Mouse (Mus musculus) ES-E14 (cell line): Measurements from ENCODE around the gene Cyp4f40. TPM values are rescaled to one million over a fixed set of nuclear protein-coding genes. Genes with fewer than 3 reads are reported as not detected.

Experiments
- DNase-seq: peaks from one replicate; pipeline ENCODE4 v3.0.0-alpha.2; 2013; ENCODE audit warnings: low read depth, low spot score
- H3K27ac ChIP-seq: 2 replicates; pipeline ENCODE4 v1.5.1; 2012; ENCODE audit warnings: low read depth, mild to moderate bottlenecking, low read length, moderate library complexity, mixed read lengths; ENCODE audit not compliant: poor library complexity, insufficient read depth, severe bottlenecking
- H3K36me3 ChIP-seq: 2 replicates; pipeline ENCODE4 v1.6.1; 2012; ENCODE audit warnings: mild to moderate bottlenecking, low read length, moderate library complexity, mixed read lengths; ENCODE audit not compliant: control insufficient read depth, poor library complexity, insufficient read depth, severe bottlenecking
- H3K4me1 ChIP-seq, 2 experiments: fragments of 150-350 bp in 1 of 2; sonication (generic) in 1 of 2; 2 replicates each; pipeline ENCODE4 v1.6.1; 2012; ENCODE audit warnings: low read length in 2 of 2, mild to moderate bottlenecking in 1 of 2, mixed read lengths in 1 of 2; ENCODE audit not compliant: control insufficient read depth in 2 of 2, insufficient read depth in 2 of 2, poor library complexity in 1 of 2
- H3K4me3 ChIP-seq, 2 experiments: fragments of 150-350 bp in 1 of 2; sonication (generic) in 1 of 2; 2 replicates each; pipeline ENCODE4 v1.5.1; 2012; ENCODE audit warnings: low read length in 2 of 2, low read depth in 1 of 2, mild to moderate bottlenecking in 1 of 2, mixed read lengths in 1 of 2; ENCODE audit not compliant: insufficient read depth in 1 of 2, poor library complexity in 1 of 2, severe bottlenecking in 1 of 2
- H3K9ac ChIP-seq: 2 replicates; pipeline ENCODE4 v1.6.1; 2012; ENCODE audit warnings: low read depth, mild to moderate bottlenecking, low read length, mixed read lengths; ENCODE audit not compliant: poor library complexity, insufficient read depth, severe bottlenecking
- H3K9me3 ChIP-seq: fragments of 150-350 bp; sonication (generic); 2 replicates; pipeline ENCODE4 v1.6.1; 2012; ENCODE audit warnings: low read depth, mild to moderate bottlenecking, low read length; ENCODE audit not compliant: control insufficient read depth, insufficient read depth
- CHD2 ChIP-seq: IDR thresholded peaks from 2 replicates; pipeline ENCODE4 v1.6.1; 2014; ENCODE audit warnings: mild to moderate bottlenecking, low read depth, low read length, inconsistent platforms
- HCFC1 ChIP-seq: IDR thresholded peaks from 2 replicates; pipeline ENCODE4 v1.6.1; 2012; ENCODE audit warnings: low read length, inconsistent platforms, borderline replicate concordance; ENCODE audit not compliant: insufficient read depth
- MAFK ChIP-seq: IDR thresholded peaks from 2 replicates; pipeline ENCODE4 v1.6.1; 2014; ENCODE audit warnings: mild to moderate bottlenecking, low read depth, low read length, inconsistent platforms; ENCODE audit not compliant: insufficient read depth
- ZC3H11A ChIP-seq: IDR thresholded peaks from 2 replicates; pipeline ENCODE4 v1.6.1; 2012; ENCODE audit warnings: low read depth, mild to moderate bottlenecking, inconsistent platforms, low read length, borderline replicate concordance
- ZNF384 ChIP-seq: IDR thresholded peaks from 2 replicates; pipeline ENCODE4 v1.6.1; 2012; ENCODE audit warnings: low read depth, low read length, inconsistent platforms
- in situ Hi-C, 2 experiments: fragments of 600-800 bp; cut with MboI; formaldehyde crosslinking; loops; one replicate each; pipeline ENCODE4 v1.15.1; 2025; ENCODE audit warnings: low sequenced_read_pairs in 2 of 2, inconsistent platforms in 1 of 2; ENCODE audit not compliant: unreplicated experiment in 2 of 2
- total RNA-seq: library from RNA; depleted of rRNA; stranded (reverse); fragments of 300-350 nt; gene quantifications from 2 replicates; pipeline ENCODE4 v1.2.3, GENCODE M21; 2012

The Cyp4f40 gene
- total RNA-seq, 1 experiment: 0.36 TPM

GRCm38 (mm10) chr17:32676040-32676635 lies 17.4 kb downstream of the Cyp4f40 start:
- peak overlapping the region; percentile 9; the same call in 1 of the 2 replicates for H3K9ac ChIP-seq
- H3K4me1 ChIP-seq: no peaks in the 10 kb centered on the region; a peak in 2 of 4 replicates
- TF ChIP-seq ZNF384: no peak
- TF ChIP-seq MAFK: no peak
- TF ChIP-seq CHD2: no peak
- TF ChIP-seq ZC3H11A: no peak
- no peak for TF ChIP-seq HCFC1
- peak; percentile 30 for DNase-seq
- H3K27ac ChIP-seq: no peak overlapping the region
- H3K4me3 ChIP-seq: peak overlapping the region; percentile 0 to 31; a peak in 3 of 4 replicates
- H3K36me3 ChIP-seq: no peaks in the 10 kb centered on the region
- no peaks in the 10 kb centered on the region for H3K9me3 ChIP-seq
- in situ Hi-C loops: no loop called here

- no peak overlapping the region for H3K27ac ChIP-seq
- no peak overlapping the region for H3K4me3 ChIP-seq
- no peaks in the 10 kb centered on the region for H3K36me3 ChIP-seq
- peak; percentile 66 for DNase-seq
- H3K9ac ChIP-seq: no peak overlapping the region
- no peaks in the 10 kb centered on the region for H3K9me3 ChIP-seq
- in situ Hi-C loops: no loop called here
- peaks cover 0 to 4% of the 10 kb centered on the region in 2 experiments; a peak in 2 of 4 replicates for H3K4me1 ChIP-seq
- no peak for TF ChIP-seq CHD2
- TF ChIP-seq MAFK: no peak
- no peak for TF ChIP-seq ZNF384
- peak; percentile 31 for TF ChIP-seq ZC3H11A
Observed at GRCm38 (mm10) chr17:32680404-32680803, 21.7 kb downstream of the Cyp4f40 start.

GRCm38 (mm10) chr17:32685048-32685750 lies 26.5 kb downstream of the Cyp4f40 start, which contains the start of gene Cyp4f15:
Cyp4f15 (plus strand) TSS chr17:32685627.
- TF ChIP-seq ZNF384 (no peak), HCFC1 (no peak)
- no peak for DNase-seq
- in situ Hi-C loops: no loop called here
- H3K9me3 ChIP-seq: no peaks in the 10 kb centered on the region
- H3K4me3 ChIP-seq: no peak within 1 kb of the TSS
- no peaks in the 10 kb centered on the region for H3K36me3 ChIP-seq
- H3K27ac ChIP-seq: no peak within 1 kb of the TSS
- no peak within 1 kb of the TSS for H3K9ac ChIP-seq
- H3K4me1 ChIP-seq: peaks cover 0 to 7% of the 10 kb centered on the region in 2 experiments; a peak in 1 of 4 replicates

GRCm38 (mm10) chr17:32686722-32687121 lies 28.0 kb downstream of the Cyp4f40 start:
- Histone ChIP-seq H3K4me1 (peaks cover 0 to 7% of the 10 kb centered on the region in 2 experiments; a peak in 1 of 4 replicates), H3K9me3 (no peaks in the 10 kb centered on the region), H3K9ac (no peak overlapping the region), H3K27ac (no peak overlapping the region), H3K36me3 (no peaks in the 10 kb centered on the region), H3K4me3 (no peak overlapping the region)
- no peak for DNase-seq
- TF ChIP-seq MAFK: no peak
- no peak for TF ChIP-seq CHD2
- TF ChIP-seq ZC3H11A: no peak
- TF ChIP-seq HCFC1: no peak
- in situ Hi-C loops: no loop called here

- TF ChIP-seq CHD2 (no peak), HCFC1 (no peak), MAFK (no peak), ZC3H11A (no peak), ZNF384 (no peak)
- in situ Hi-C loops: no loop called here
- Histone ChIP-seq H3K9ac (no peak overlapping the region), H3K27ac (no peak overlapping the region), H3K4me1 (peaks cover 0 to under 1% of the 10 kb centered on the region in 2 experiments; a peak in 1 of 4 replicates), H3K36me3 (no peaks in the 10 kb centered on the region), H3K4me3 (no peak overlapping the region), H3K9me3 (no peaks in the 10 kb centered on the region)
- DNase-seq: no peak
Observed at GRCm38 (mm10) chr17:32690959-32691358, 32.3 kb downstream of the Cyp4f40 start.
